Mouse (Mus musculus) hindbrain, embryonic 11.5 days (tissue): ENCODE measurements at regions not wholly inside any gene's neighbourhood (a gene's known extent, or its start where the extent isn't known, plus 50 kb on each side); places are given as distances from the start of the nearest gene placed in this dataset.
"Not testable (repeated sequence)": the region's sequence is repeated elsewhere in the genome, so short reads cannot be mapped to it uniquely, and the experiment has no call there.

ENCODE experiments used
- ATAC-seq: fragments of 200-750 bp; cut with Nextera tagmentation; 2 replicates; pipeline ENCODE4 v1.8.0; 2017; ENCODE audit warnings: mild to moderate bottlenecking, moderate TSS enrichment, moderate library complexity; ENCODE audit not compliant: low FRiP score
- DNase-seq: peaks from one replicate; pipeline ENCODE4 v3.0.0-alpha.2; 2015; ENCODE audit warnings: low spot score
- H3K27ac ChIP-seq: fragments of 300-500 bp; sonication (generic); 2 replicates; pipeline ENCODE4 v1.5.1; 2014; ENCODE audit warnings: mild to moderate bottlenecking, low read depth, low read length
- H3K27me3 ChIP-seq: fragments of 300-500 bp; sonication (generic); 2 replicates; pipeline ENCODE4 v1.6.1; 2014; ENCODE audit warnings: mild to moderate bottlenecking, low read length, moderate library complexity, mixed read lengths; ENCODE audit not compliant: control insufficient read depth, insufficient read depth
- H3K36me3 ChIP-seq: fragments of 300-500 bp; sonication (generic); 2 replicates; pipeline ENCODE4 v1.6.1; 2014; ENCODE audit warnings: mild to moderate bottlenecking, low read length, moderate library complexity, mixed read lengths; ENCODE audit not compliant: control insufficient read depth, insufficient read depth
- H3K4me1 ChIP-seq: fragments of 300-500 bp; sonication (generic); replicated peaks from 2 replicates; pipeline ENCODE4 v1.6.1; 2014; ENCODE audit warnings: low read length, mixed read lengths; ENCODE audit not compliant: control insufficient read depth, insufficient read depth
- H3K4me2 ChIP-seq: fragments of 300-500 bp; sonication (generic); replicated peaks from 2 replicates; pipeline ENCODE4 v1.6.1; 2014; ENCODE audit warnings: mild to moderate bottlenecking, low read depth, low read length
- H3K4me3 ChIP-seq: fragments of 300-500 bp; sonication (generic); 2 replicates; pipeline ENCODE4 v1.5.1; 2014; ENCODE audit warnings: low read depth, low read length
- H3K9ac ChIP-seq: fragments of 300-500 bp; sonication (generic); 2 replicates; pipeline ENCODE4 v1.6.1; 2014; ENCODE audit warnings: low read depth, low read length
- H3K9me3 ChIP-seq: fragments of 300-500 bp; sonication (generic); 2 replicates; pipeline ENCODE4 v1.6.1; 2016; ENCODE audit warnings: low read length; ENCODE audit not compliant: control insufficient read depth
- WGBS: fragments of 180-500 bp; shearing (Covaris S2); extraction: QIAGEN DNeasy Blood & Tissue Kit; methylation state at CpG from one replicate; pipeline ENCODE4 v1.1.7; 2014; 5-methylcytosine and 5-hydroxymethylcytosine counted together

- H3K27ac ChIP-seq, H3K4me3 ChIP-seq, H3K9ac ChIP-seq, H3K36me3 ChIP-seq, ATAC-seq, H3K27me3 ChIP-seq, H3K4me1 ChIP-seq, H3K4me2 ChIP-seq, DNase-seq, H3K9me3 ChIP-seq: not testable (repeated sequence)
- 94% methylated on average over 1 of the region's 1 CpGs for WGBS
These were observed 236.9 kb upstream of the Tmem196 start for GRCm38 (mm10) chr12:119708715-119709114.

- Histone ChIP-seq H3K4me3 (no peak overlapping the region), H3K36me3 (no peaks in the 10 kb centered on the region), H3K27ac (no peak overlapping the region), H3K9me3 (no peaks in the 10 kb centered on the region), H3K9ac (no peak overlapping the region), H3K4me1 (no peaks in the 10 kb centered on the region), H3K27me3 (no peaks in the 10 kb centered on the region), H3K4me2 (no peak overlapping the region)
- DNase-seq (no peak), ATAC-seq (no peak)
- WGBS, result 45% methylated on average over 2 of the region's 2 CpGs
These were observed 214.8 kb upstream of the Tmem196 start for GRCm38 (mm10) chr12:119730789-119731188.

GRCm38 (mm10) chr12:119762580-119762979, 183.0 kb upstream of the Tmem196 start:
- Histone ChIP-seq H3K36me3 (no peaks in the 10 kb centered on the region), H3K4me3 (no peak overlapping the region), H3K9me3 (no peaks in the 10 kb centered on the region), H3K4me2 (no peak overlapping the region), H3K9ac (no peak overlapping the region), H3K27ac (no peak overlapping the region), H3K27me3 (no peaks in the 10 kb centered on the region), H3K4me1 (no peaks in the 10 kb centered on the region)
- WGBS, result 63% methylated on average over 1 of the region's 1 CpGs
- DNase-seq, result no peak
- ATAC-seq, result no peak

- no peaks in the 10 kb centered on the region for H3K9me3 ChIP-seq
- H3K36me3 ChIP-seq, result no peaks in the 10 kb centered on the region
- no peak overlapping the region for H3K27ac ChIP-seq
- ATAC-seq, result no peak
- no peak for DNase-seq
- no peak overlapping the region for H3K4me3 ChIP-seq
- no peaks in the 10 kb centered on the region for H3K4me1 ChIP-seq
- H3K9ac ChIP-seq, result no peak overlapping the region
- H3K4me2 ChIP-seq, result no peak overlapping the region
- 89% methylated on average over 2 of the region's 2 CpGs for WGBS
- H3K27me3 ChIP-seq, result no peaks in the 10 kb centered on the region
These were observed 182.2 kb upstream of the Tmem196 start for GRCm38 (mm10) chr12:119763292-119763976.

GRCm38 (mm10) chr12:119777559-119777958, 168.1 kb upstream of the Tmem196 start:
- DNase-seq (no peak), ATAC-seq (no peak)
- Histone ChIP-seq H3K9me3 (no peaks in the 10 kb centered on the region), H3K27me3 (no peaks in the 10 kb centered on the region), H3K4me2 (no peak overlapping the region), H3K4me1 (no peaks in the 10 kb centered on the region), H3K27ac (no peak overlapping the region), H3K4me3 (no peak overlapping the region), H3K36me3 (no peaks in the 10 kb centered on the region), H3K9ac (no peak overlapping the region)
- 21% methylated on average over 2 of the region's 2 CpGs for WGBS

- no peak overlapping the region for H3K9ac ChIP-seq
These were observed 137.9 kb upstream of the Tmem196 start for GRCm38 (mm10) chr12:119807692-119808091.

GRCm38 (mm10) chr12:119816225-119816624, 129.4 kb upstream of the Tmem196 start:
- Histone ChIP-seq H3K9ac (no peak overlapping the region), H3K9me3 (no peaks in the 10 kb centered on the region), H3K27me3 (no peaks in the 10 kb centered on the region), H3K27ac (no peak overlapping the region), H3K4me2 (no peak overlapping the region), H3K4me1 (no peaks in the 10 kb centered on the region), H3K4me3 (no peak overlapping the region), H3K36me3 (no peaks in the 10 kb centered on the region)
- ATAC-seq (no peak), DNase-seq (no peak)

More at GRCm38 (mm10) chr12:119807692-119808091, 137.9 kb upstream of the Tmem196 start:
- Histone ChIP-seq H3K4me2 (no peak overlapping the region), H3K4me3 (no peak overlapping the region), H3K36me3 (no peaks in the 10 kb centered on the region), H3K9me3 (no peaks in the 10 kb centered on the region), H3K4me1 (no peaks in the 10 kb centered on the region), H3K27ac (no peak overlapping the region), H3K27me3 (no peaks in the 10 kb centered on the region)
- ATAC-seq (no peak), DNase-seq (peak; percentile 6)
- 64% methylated on average over 1 of the region's 1 CpGs for WGBS

- Histone ChIP-seq H3K36me3 (no peaks in the 10 kb centered on the region), H3K27ac (no peak overlapping the region), H3K9ac (no peak overlapping the region), H3K4me1 (no peaks in the 10 kb centered on the region), H3K4me3 (no peak overlapping the region), H3K9me3 (no peaks in the 10 kb centered on the region), H3K4me2 (no peak overlapping the region), H3K27me3 (no peaks in the 10 kb centered on the region)
- DNase-seq (no peak), ATAC-seq (no peak)
These were observed 106.5 kb upstream of the Tmem196 start for GRCm38 (mm10) chr12:119839119-119839518.

- DNase-seq, result no peak
- Histone ChIP-seq H3K9me3 (no peaks in the 10 kb centered on the region), H3K27ac (no peak overlapping the region), H3K4me3 (no peak overlapping the region), H3K4me2 (no peak overlapping the region), H3K9ac (no peak overlapping the region), H3K4me1 (no peaks in the 10 kb centered on the region), H3K27me3 (no peaks in the 10 kb centered on the region), H3K36me3 (no peaks in the 10 kb centered on the region)
- 62% methylated on average over 1 of the region's 1 CpGs for WGBS
- ATAC-seq, result no peak
These were observed 63.9 kb upstream of the Tmem196 start for GRCm38 (mm10) chr12:119881744-119882143.
